Mouse (Mus musculus): ENCODE measurements around the gene Dntt.

DNA sequence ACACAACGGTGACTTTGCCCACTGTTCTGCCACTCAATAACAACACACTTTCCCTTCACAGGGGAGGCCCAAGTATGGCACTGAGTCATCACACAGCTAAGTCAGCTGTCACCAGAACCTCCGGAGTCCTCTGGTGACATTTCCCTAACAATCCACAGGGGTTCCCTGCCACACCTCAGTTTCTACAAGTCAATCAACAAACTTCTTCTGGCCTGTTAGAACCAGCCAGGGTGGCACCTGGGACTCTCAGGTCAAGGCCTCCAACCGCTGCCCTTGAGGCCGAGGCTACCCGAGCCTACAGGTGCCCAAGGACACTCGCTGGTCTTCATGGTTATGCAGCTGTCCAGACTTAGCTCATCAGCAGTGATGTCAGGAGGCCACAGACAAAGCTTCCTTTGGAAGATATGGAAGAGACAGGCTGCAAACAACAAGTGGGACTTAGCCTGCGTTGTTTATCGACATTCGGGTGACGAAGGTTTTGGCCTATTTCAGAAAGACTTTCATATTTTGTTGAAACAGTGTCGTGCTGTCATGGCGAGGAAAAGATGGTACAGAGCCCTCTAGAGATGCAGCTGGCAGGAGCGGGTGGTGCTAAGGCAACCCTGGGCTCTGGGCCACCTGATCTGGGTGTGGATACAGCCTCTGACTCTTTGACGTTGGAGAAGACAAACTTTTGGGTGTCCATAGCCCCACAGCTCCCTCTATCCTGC lies 44.8 kb downstream of the Dntt start:
- TF ChIP-seq CTCF (IDR thresholded peaks at IDR 0.05; ENCODE audit: low read depth, low read length) = no peak
- TF ChIP-seq TAL1 (conservative IDR thresholded peaks at IDR 0.05; ENCODE audit: low read depth, low read length) = no peak
- no peak for TF ChIP-seq POLR2AphosphoS5 (IDR thresholded peaks at IDR 0.05; ENCODE audit: insufficient replicate concordance, low read depth, low read length)
- TF ChIP-seq GATA1 (IDR thresholded peaks at IDR 0.05; ENCODE audit: borderline replicate concordance, low read length) = no peak

All from G1E (cell line).